Mouse (Mus musculus): ENCODE data around the gene Diaph2.
"Not testable (repeated sequence)": the region's sequence is repeated elsewhere in the genome, so short reads cannot be mapped to it uniquely, and the experiment has no call there.

The Diaph2 gene

GRCm38 (mm10) chrX:129749571-129750061 lies at the start of gene Diaph2:
Diaph2 (plus strand) TSS chrX:129749742.
- DNase-seq (ENCODE audit: low spot score) = peak; percentile 56

- DNase-seq (ENCODE audit: low spot score) = no peak
Observed at GRCm38 (mm10) chrX:129701634-129702312, 47.8 kb upstream of the Diaph2 start.

GRCm38 (mm10) chrX:129709656-129710055 lies 39.9 kb upstream of the Diaph2 start:
- no peak for DNase-seq (ENCODE audit: low spot score)

- DNase-seq (ENCODE audit: low spot score) = no peak
Observed at GRCm38 (mm10) chrX:129728717-129729220, 20.8 kb upstream of the Diaph2 start.

- no peak for DNase-seq (ENCODE audit: low spot score)
Observed at GRCm38 (mm10) chrX:129736562-129736961, 13.0 kb upstream of the Diaph2 start.

GRCm38 (mm10) chrX:129739226-129739625 lies 10.3 kb upstream of the Diaph2 start:
- no peak for DNase-seq (ENCODE audit: low spot score)

- no peak for DNase-seq (ENCODE audit: low spot score)
Observed at GRCm38 (mm10) chrX:129742981-129743380, 6.6 kb upstream of the Diaph2 start.

- no peak for DNase-seq (ENCODE audit: low spot score)
Observed at GRCm38 (mm10) chrX:129745976-129746375, 3.6 kb upstream of the Diaph2 start.

- DNase-seq (ENCODE audit: low spot score) = no peak
Observed at GRCm38 (mm10) chrX:129749102-129749501, 440 bp upstream of the Diaph2 start.

GRCm38 (mm10) chrX:129750094-129750569 lies 590 bp downstream of the Diaph2 start:
- DNase-seq (ENCODE audit: low spot score) = no peak

GRCm38 (mm10) chrX:129750606-129751005 lies 1.1 kb downstream of the Diaph2 start:
- no peak for DNase-seq (ENCODE audit: low spot score)

- DNase-seq (ENCODE audit: low spot score) = no peak
Observed at GRCm38 (mm10) chrX:129756606-129757005, 7.1 kb downstream of the Diaph2 start.

- no peak for DNase-seq (ENCODE audit: low spot score)
Observed at GRCm38 (mm10) chrX:129762649-129763048, 13.1 kb downstream of the Diaph2 start.

- no peak for DNase-seq (ENCODE audit: low spot score)
Observed at GRCm38 (mm10) chrX:129765378-129765777, 15.8 kb downstream of the Diaph2 start.

GRCm38 (mm10) chrX:129766811-129767210 lies 17.3 kb downstream of the Diaph2 start:
- DNase-seq (ENCODE audit: low spot score) = no peak

- DNase-seq (ENCODE audit: low spot score) = no peak
Observed at GRCm38 (mm10) chrX:129770625-129771024, 21.1 kb downstream of the Diaph2 start.

- DNase-seq (ENCODE audit: low spot score) = no peak
Observed at GRCm38 (mm10) chrX:129773556-129774255, 24.2 kb downstream of the Diaph2 start.

GRCm38 (mm10) chrX:129774478-129774877 lies 24.9 kb downstream of the Diaph2 start:
- DNase-seq (ENCODE audit: low spot score) = no peak

GRCm38 (mm10) chrX:129776761-129777160 lies 27.2 kb downstream of the Diaph2 start:
- DNase-seq (ENCODE audit: low spot score) = no peak

- DNase-seq (ENCODE audit: low spot score) = no peak
Observed at GRCm38 (mm10) chrX:129777404-129777962, 27.9 kb downstream of the Diaph2 start.

- no peak for DNase-seq (ENCODE audit: low spot score)
Observed at GRCm38 (mm10) chrX:129781844-129782243, 32.3 kb downstream of the Diaph2 start.

GRCm38 (mm10) chrX:129784062-129784461 lies 34.5 kb downstream of the Diaph2 start:
- DNase-seq (ENCODE audit: low spot score) = no peak

GRCm38 (mm10) chrX:129799920-129800319 lies 50.4 kb downstream of the Diaph2 start:
- DNase-seq (ENCODE audit: low spot score) = not testable (repeated sequence)
